Mouse (Mus musculus): ENCODE data around the gene Mcm2. TPM values are rescaled to one million over a fixed set of nuclear protein-coding genes. Genes with fewer than 3 reads are reported as not detected.

The Mcm2 gene
- polyA plus RNA-seq, 1 experiment: not detected

GRCm38 (mm10) chr6:88871546-88871945 lies 27.0 kb downstream of the Mcm2 start:
- Histone ChIP-seq H3K4me3 (ENCODE audit: insufficient read depth, low read depth, low read length) (peak overlapping the region; percentile 15; the same call in 1 of the 2 replicates), H3K27ac (ENCODE audit: insufficient read depth, low read depth, low read length) (peak overlapping the region; percentile 83), H3K4me1 (ENCODE audit: control insufficient read depth, insufficient read depth, low read length) (peaks cover 28% of the 10 kb centered on the region)
- TF ChIP-seq POLR2A (IDR thresholded peaks at IDR 0.05; ENCODE audit: insufficient read depth, low read depth, low read length) (no peak), CTCF (IDR thresholded peaks at IDR 0.05; ENCODE audit: insufficient read depth, low read depth, low read length) (no peak)
- 19% methylated on average over 8 of the region's 8 CpGs for WGBS

- TF ChIP-seq CTCF (IDR thresholded peaks at IDR 0.05; ENCODE audit: insufficient read depth, low read depth, low read length): no peak
- TF ChIP-seq POLR2A (IDR thresholded peaks at IDR 0.05; ENCODE audit: insufficient read depth, low read depth, low read length): no peak
- 29% methylated on average over 4 of the region's 4 CpGs for WGBS
- H3K4me3 ChIP-seq (ENCODE audit: insufficient read depth, low read depth, low read length): no peak overlapping the region
- peaks cover 31% of the 10 kb centered on the region for H3K4me1 ChIP-seq (ENCODE audit: control insufficient read depth, insufficient read depth, low read length)
- peak overlapping the region; percentile 84 for H3K27ac ChIP-seq (ENCODE audit: insufficient read depth, low read depth, low read length)
Measured at GRCm38 (mm10) chr6:88870594-88870993, 28.0 kb downstream of the Mcm2 start.

GRCm38 (mm10) chr6:88869459-88869858 lies 29.1 kb downstream of the Mcm2 start:
- WGBS: 33% methylated on average over 7 of the region's 7 CpGs
- Histone ChIP-seq H3K4me3 (ENCODE audit: insufficient read depth, low read depth, low read length) (no peak overlapping the region), H3K4me1 (ENCODE audit: control insufficient read depth, insufficient read depth, low read length) (peaks cover 31% of the 10 kb centered on the region), H3K27ac (ENCODE audit: insufficient read depth, low read depth, low read length) (peak overlapping the region; percentile 84)
- TF ChIP-seq POLR2A (IDR thresholded peaks at IDR 0.05; ENCODE audit: insufficient read depth, low read depth, low read length) (no peak), CTCF (IDR thresholded peaks at IDR 0.05; ENCODE audit: insufficient read depth, low read depth, low read length) (no peak)

GRCm38 (mm10) chr6:88865704-88866103 lies 32.9 kb downstream of the Mcm2 start:
- Histone ChIP-seq H3K4me3 (ENCODE audit: insufficient read depth, low read depth, low read length) (no peak overlapping the region), H3K4me1 (ENCODE audit: control insufficient read depth, insufficient read depth, low read length) (peaks cover 19% of the 10 kb centered on the region), H3K27ac (ENCODE audit: insufficient read depth, low read depth, low read length) (no peak overlapping the region)
- TF ChIP-seq POLR2A (IDR thresholded peaks at IDR 0.05; ENCODE audit: insufficient read depth, low read depth, low read length) (no peak), CTCF (IDR thresholded peaks at IDR 0.05; ENCODE audit: insufficient read depth, low read depth, low read length) (no peak)
- 68% methylated on average over 7 of the region's 7 CpGs for WGBS

- Histone ChIP-seq H3K4me3 (ENCODE audit: insufficient read depth, low read depth, low read length) (no peak overlapping the region), H3K27ac (ENCODE audit: insufficient read depth, low read depth, low read length) (no peak overlapping the region), H3K4me1 (ENCODE audit: control insufficient read depth, insufficient read depth, low read length) (peaks cover 28% of the 10 kb centered on the region)
- TF ChIP-seq POLR2A (IDR thresholded peaks at IDR 0.05; ENCODE audit: insufficient read depth, low read depth, low read length) (no peak), CTCF (IDR thresholded peaks at IDR 0.05; ENCODE audit: insufficient read depth, low read depth, low read length) (no peak)
- WGBS: 19% methylated on average over 2 of the region's 2 CpGs
Measured at GRCm38 (mm10) chr6:88860914-88861313, 37.7 kb downstream of the Mcm2 start.

- 52% methylated on average over 7 of the region's 7 CpGs for WGBS
- H3K27ac ChIP-seq (ENCODE audit: insufficient read depth, low read depth, low read length): no peak overlapping the region; the same call in 1 of the 2 replicates
- H3K4me3 ChIP-seq (ENCODE audit: insufficient read depth, low read depth, low read length): no peak overlapping the region
Measured at GRCm38 (mm10) chr6:88858341-88858740, 40.2 kb downstream of the Mcm2 start.

GRCm38 (mm10) chr6:88857830-88858229 lies 40.8 kb downstream of the Mcm2 start:
- H3K4me1 ChIP-seq (ENCODE audit: control insufficient read depth, insufficient read depth, low read length): peaks cover 28% of the 10 kb centered on the region
- peak overlapping the region; percentile 17 for H3K27ac ChIP-seq (ENCODE audit: insufficient read depth, low read depth, low read length)
- H3K4me3 ChIP-seq (ENCODE audit: insufficient read depth, low read depth, low read length): no peak overlapping the region
- 77% methylated on average over 6 of the region's 6 CpGs for WGBS
- TF ChIP-seq CTCF (IDR thresholded peaks at IDR 0.05; ENCODE audit: insufficient read depth, low read depth, low read length): no peak
- no peak for TF ChIP-seq POLR2A (IDR thresholded peaks at IDR 0.05; ENCODE audit: insufficient read depth, low read depth, low read length)

More at GRCm38 (mm10) chr6:88858341-88858740, 40.2 kb downstream of the Mcm2 start:
- TF ChIP-seq CTCF (IDR thresholded peaks at IDR 0.05; ENCODE audit: insufficient read depth, low read depth, low read length): no peak
- TF ChIP-seq POLR2A (IDR thresholded peaks at IDR 0.05; ENCODE audit: insufficient read depth, low read depth, low read length): no peak
- H3K4me1 ChIP-seq (ENCODE audit: control insufficient read depth, insufficient read depth, low read length): peaks cover 28% of the 10 kb centered on the region

- TF ChIP-seq POLR2A (IDR thresholded peaks at IDR 0.05; ENCODE audit: insufficient read depth, low read depth, low read length) (no peak), CTCF (IDR thresholded peaks at IDR 0.05; ENCODE audit: insufficient read depth, low read depth, low read length) (no peak)
- Histone ChIP-seq H3K4me1 (ENCODE audit: control insufficient read depth, insufficient read depth, low read length) (peaks cover 28% of the 10 kb centered on the region), H3K27ac (ENCODE audit: insufficient read depth, low read depth, low read length) (peak overlapping the region; percentile 17), H3K4me3 (ENCODE audit: insufficient read depth, low read depth, low read length) (no peak overlapping the region)
- 12% methylated on average over 9 of the region's 9 CpGs for WGBS
Measured at GRCm38 (mm10) chr6:88857249-88857648, 41.3 kb downstream of the Mcm2 start.

- H3K4me1 ChIP-seq (ENCODE audit: control insufficient read depth, insufficient read depth, low read length): peaks cover 25% of the 10 kb centered on the region
- WGBS: 23% methylated on average over 5 of the region's 5 CpGs
- TF ChIP-seq CTCF (IDR thresholded peaks at IDR 0.05; ENCODE audit: insufficient read depth, low read depth, low read length) (peak; percentile 23; the same call in 1 of the 2 replicates), POLR2A (IDR thresholded peaks at IDR 0.05; ENCODE audit: insufficient read depth, low read depth, low read length) (no peak)
- no peak overlapping the region for H3K4me3 ChIP-seq (ENCODE audit: insufficient read depth, low read depth, low read length)
- no peak overlapping the region for H3K27ac ChIP-seq (ENCODE audit: insufficient read depth, low read depth, low read length)
Measured at GRCm38 (mm10) chr6:88855636-88856035, 42.9 kb downstream of the Mcm2 start.

- Histone ChIP-seq H3K4me1 (ENCODE audit: control insufficient read depth, insufficient read depth, low read length) (peaks cover 22% of the 10 kb centered on the region), H3K4me3 (ENCODE audit: insufficient read depth, low read depth, low read length) (no peak overlapping the region), H3K27ac (ENCODE audit: insufficient read depth, low read depth, low read length) (no peak overlapping the region)
- 78% methylated on average over 5 of the region's 5 CpGs for WGBS
- TF ChIP-seq CTCF (IDR thresholded peaks at IDR 0.05; ENCODE audit: insufficient read depth, low read depth, low read length) (no peak), POLR2A (IDR thresholded peaks at IDR 0.05; ENCODE audit: insufficient read depth, low read depth, low read length) (no peak)
Measured at GRCm38 (mm10) chr6:88854509-88854908, 44.1 kb downstream of the Mcm2 start.

Measured in olfactory bulb, adult 2 months (tissue).